Mouse (Mus musculus): ENCODE measurements at regions not wholly inside any gene's neighbourhood (a gene's known extent, or its start where the extent isn't known, plus 50 kb on each side); places are given as distances from the start of the nearest gene placed in this dataset.

GRCm38 (mm10) chr11:23097223-23097490 is 89.8 kb downstream of the Fam161a start:
- 80% methylated on average over 2 of the region's 2 CpGs for WGBS
- no peak for ATAC-seq (replicated peaks; ENCODE audit: low FRiP score, low read depth)
- Histone ChIP-seq H3K36me3 (ENCODE audit: insufficient read depth, low read length) (no peaks in the 10 kb centered on the region), H3K4me2 (ENCODE audit: low read length) (no peak overlapping the region), H3K4me1 (replicated peaks; ENCODE audit: insufficient read depth, low read length) (no peaks in the 10 kb centered on the region), H3K27me3 (ENCODE audit: insufficient read depth, low read length) (no peaks in the 10 kb centered on the region), H3K4me3 (replicated peaks; ENCODE audit: low read depth, low read length) (no peak overlapping the region), H3K9me3 (replicated peaks; ENCODE audit: low read length) (no peaks in the 10 kb centered on the region), H3K9ac (ENCODE audit: low read depth, low read length) (no peak overlapping the region), H3K27ac (no peak overlapping the region)
- TF ChIP-seq CTCF (IDR thresholded peaks at IDR 0.05; ENCODE audit: low read depth), result no peak
- DNase-seq (ENCODE audit: low spot score), result no peak

DNA sequence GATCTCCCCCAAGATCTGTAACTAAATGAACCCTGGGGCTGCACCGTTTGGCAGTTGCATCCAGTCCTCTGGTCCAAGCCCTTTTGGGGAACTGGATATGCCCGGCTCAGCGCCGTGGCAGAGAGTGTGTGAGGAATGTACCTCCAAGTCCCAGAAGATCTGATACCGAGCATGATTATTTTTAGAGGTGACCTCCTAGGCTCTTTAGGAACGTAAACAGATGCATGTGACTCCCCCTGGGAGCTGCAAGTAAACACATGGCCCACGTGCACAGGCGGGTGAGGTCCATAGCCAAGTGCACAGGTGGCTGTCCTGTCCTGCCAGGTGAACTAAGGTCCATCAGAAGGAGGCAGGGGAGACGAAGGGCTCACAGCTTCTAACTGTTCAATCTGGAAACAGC is 107.3 kb downstream of the Fam161a start:
- no peak for DNase-seq (ENCODE audit: low spot score)
- Histone ChIP-seq H3K9me3 (replicated peaks; ENCODE audit: low read length) (0 out of 2 replicates have a peak, but pooled peaks cover 4% of the 10 kb centered on the region), H3K27me3 (ENCODE audit: insufficient read depth, low read length) (no peaks in the 10 kb centered on the region), H3K36me3 (ENCODE audit: insufficient read depth, low read length) (no peaks in the 10 kb centered on the region), H3K9ac (ENCODE audit: low read depth, low read length) (no peak overlapping the region), H3K4me2 (ENCODE audit: low read length) (no peak overlapping the region), H3K27ac (no peak overlapping the region), H3K4me3 (replicated peaks; ENCODE audit: low read depth, low read length) (no peak overlapping the region), H3K4me1 (replicated peaks; ENCODE audit: insufficient read depth, low read length) (no peaks in the 10 kb centered on the region)
- TF ChIP-seq CTCF (IDR thresholded peaks at IDR 0.05; ENCODE audit: low read depth), result no peak
- WGBS, result 59% methylated on average over 9 of the region's 9 CpGs
- no peak for ATAC-seq (replicated peaks; ENCODE audit: low FRiP score, low read depth)

DNA sequence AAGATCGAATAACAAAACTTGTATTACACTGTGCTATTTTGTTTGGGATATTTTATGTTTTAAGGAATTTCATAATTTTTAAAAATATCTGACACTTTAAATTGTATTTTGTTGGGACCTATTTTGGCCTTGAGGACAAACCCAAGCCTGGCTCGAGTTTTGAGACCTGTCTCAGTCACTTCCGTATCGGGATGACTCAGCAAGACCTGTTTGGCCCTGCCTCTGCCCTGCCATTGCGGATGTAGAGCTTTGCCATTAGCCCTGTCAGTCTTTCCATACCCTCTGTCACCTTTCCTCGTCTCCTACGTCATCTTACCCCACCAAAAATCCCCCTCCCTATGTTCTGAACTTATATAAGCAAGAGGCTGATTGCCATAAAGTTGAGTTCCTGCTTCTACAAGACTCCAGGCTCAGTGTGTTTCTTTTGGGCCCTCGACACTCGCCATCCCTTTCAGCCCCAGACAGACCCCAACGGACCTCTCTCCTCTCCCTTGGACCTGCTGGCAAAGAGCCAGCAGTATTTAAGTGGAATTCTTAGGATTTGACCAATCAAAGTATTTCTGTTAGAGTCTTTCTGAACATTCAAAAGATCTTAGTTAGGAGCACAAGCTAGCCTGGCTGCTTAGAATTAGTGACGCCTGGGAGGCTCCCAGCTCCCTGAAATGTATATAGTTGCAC is 113.3 kb downstream of the Fam161a start:
- ATAC-seq (replicated peaks; ENCODE audit: low FRiP score, low read depth) (no peak), DNase-seq (ENCODE audit: low spot score) (no peak)
- WGBS, result 86% methylated on average over 11 of the region's 11 CpGs
- no peak for TF ChIP-seq CTCF (IDR thresholded peaks at IDR 0.05; ENCODE audit: low read depth)
- no peaks in the 10 kb centered on the region for H3K27me3 ChIP-seq (ENCODE audit: insufficient read depth, low read length)
- H3K4me3 ChIP-seq (replicated peaks; ENCODE audit: low read depth, low read length), result no peak overlapping the region
- no peak overlapping the region for H3K4me2 ChIP-seq (ENCODE audit: low read length)
- H3K9me3 ChIP-seq (replicated peaks; ENCODE audit: low read length), result no peaks in the 10 kb centered on the region
- H3K9ac ChIP-seq (ENCODE audit: low read depth, low read length), result no peak overlapping the region
- no peaks in the 10 kb centered on the region for H3K4me1 ChIP-seq (replicated peaks; ENCODE audit: insufficient read depth, low read length)
- no peak overlapping the region for H3K27ac ChIP-seq
- no peaks in the 10 kb centered on the region for H3K36me3 ChIP-seq (ENCODE audit: insufficient read depth, low read length)

- DNase-seq (ENCODE audit: low spot score), result peak; percentile 83
- Histone ChIP-seq H3K9ac (ENCODE audit: low read depth, low read length) (0 out of 2 replicates have a peak overlapping the region, but pooled peaks have one; percentile 6), H3K27ac (no peak overlapping the region), H3K27me3 (ENCODE audit: insufficient read depth, low read length) (no peaks in the 10 kb centered on the region), H3K9me3 (replicated peaks; ENCODE audit: low read length) (no peaks in the 10 kb centered on the region), H3K4me3 (replicated peaks; ENCODE audit: low read depth, low read length) (peak overlapping the region; percentile 28), H3K4me2 (ENCODE audit: low read length) (peak overlapping the region; percentile 63), H3K4me1 (replicated peaks; ENCODE audit: insufficient read depth, low read length) (no peaks in the 10 kb centered on the region), H3K36me3 (ENCODE audit: insufficient read depth, low read length) (no peaks in the 10 kb centered on the region)
- ATAC-seq (replicated peaks; ENCODE audit: low FRiP score, low read depth), result peak; percentile 98
- TF ChIP-seq CTCF (IDR thresholded peaks at IDR 0.05; ENCODE audit: low read depth), result no peak
- 2% methylated on average over 25 of the region's 25 CpGs for WGBS
These were observed 117.0 kb downstream of the Fam161a start for GRCm38 (mm10) chr11:23124198-23124951.

- DNase-seq (ENCODE audit: low spot score) (peak; percentile 33), ATAC-seq (replicated peaks; ENCODE audit: low FRiP score, low read depth) (no peak)
These were observed 123.8 kb downstream of the Fam161a start for GRCm38 (mm10) chr11:23131122-23131521.

GRCm38 (mm10) chr11:23131632-23132031 is 124.2 kb upstream of the Xpo1 start:
- H3K27me3 ChIP-seq (ENCODE audit: insufficient read depth, low read length), result no peaks in the 10 kb centered on the region
- TF ChIP-seq CTCF (IDR thresholded peaks at IDR 0.05; ENCODE audit: low read depth), result no peak
- H3K4me2 ChIP-seq (ENCODE audit: low read length), result no peak overlapping the region
- H3K4me1 ChIP-seq (replicated peaks; ENCODE audit: insufficient read depth, low read length), result no peaks in the 10 kb centered on the region
- H3K27ac ChIP-seq, result no peak overlapping the region
- no peak overlapping the region for H3K4me3 ChIP-seq (replicated peaks; ENCODE audit: low read depth, low read length)
- no peaks in the 10 kb centered on the region for H3K9me3 ChIP-seq (replicated peaks; ENCODE audit: low read length)
- no peak overlapping the region for H3K9ac ChIP-seq (ENCODE audit: low read depth, low read length)
- 83% methylated on average over 1 of the region's 1 CpGs for WGBS
- no peak for ATAC-seq (replicated peaks; ENCODE audit: low FRiP score, low read depth)
- peak; percentile 57 for DNase-seq (ENCODE audit: low spot score)
- H3K36me3 ChIP-seq (ENCODE audit: insufficient read depth, low read length), result no peaks in the 10 kb centered on the region

More at GRCm38 (mm10) chr11:23131122-23131521, 123.8 kb downstream of the Fam161a start:
- Histone ChIP-seq H3K4me1 (replicated peaks; ENCODE audit: insufficient read depth, low read length) (no peaks in the 10 kb centered on the region), H3K9ac (ENCODE audit: low read depth, low read length) (no peak overlapping the region), H3K36me3 (ENCODE audit: insufficient read depth, low read length) (no peaks in the 10 kb centered on the region), H3K27me3 (ENCODE audit: insufficient read depth, low read length) (no peaks in the 10 kb centered on the region), H3K27ac (no peak overlapping the region), H3K9me3 (replicated peaks; ENCODE audit: low read length) (no peaks in the 10 kb centered on the region), H3K4me3 (replicated peaks; ENCODE audit: low read depth, low read length) (no peak overlapping the region), H3K4me2 (ENCODE audit: low read length) (no peak overlapping the region)
- no peak for TF ChIP-seq CTCF (IDR thresholded peaks at IDR 0.05; ENCODE audit: low read depth)
- WGBS, result 13% methylated on average over 1 of the region's 1 CpGs
